Mouse (Mus musculus): ENCODE results near the gene St3gal3. TPM values are rescaled to one million over a fixed set of nuclear protein-coding genes. Genes with fewer than 3 reads are reported as not detected.

St3gal3 gene
- polyA plus RNA-seq, 1 experiment from 2014 or later = 7.3 TPM

GRCm38 (mm10) chr4:117995461-117995860 lies 139.3 kb downstream of the St3gal3 start:
- no peak overlapping the region for H3K4me2 ChIP-seq (ENCODE audit: low read depth, severe bottlenecking)
- peaks cover 19% of the 10 kb centered on the region for H3K4me1 ChIP-seq (ENCODE audit: control insufficient read depth, insufficient read depth, low read length)
- no peaks in the 10 kb centered on the region for H3K27me3 ChIP-seq (ENCODE audit: control insufficient read depth, insufficient read depth, low read length)
- ATAC-seq (ENCODE audit: insufficient number of reproducible peaks, low FRiP score, low TSS enrichment, low read depth) (no peak), DNase-seq (ENCODE audit: low spot score) (no peak)
- H3K4me3 ChIP-seq (ENCODE audit: low read depth, low read length) = no peak overlapping the region
- no peaks in the 10 kb centered on the region for H3K9me3 ChIP-seq (ENCODE audit: control insufficient read depth, low read length)
- WGBS = 95% methylated on average over 1 of the region's 1 CpGs
- H3K9ac ChIP-seq (ENCODE audit: low read length) = no peak overlapping the region
- H3K27ac ChIP-seq (replicated peaks; ENCODE audit: low read depth, low read length) = no peak overlapping the region
- H3K36me3 ChIP-seq (ENCODE audit: control insufficient read depth, insufficient read depth, low read length) = no peaks in the 10 kb centered on the region

DNA sequence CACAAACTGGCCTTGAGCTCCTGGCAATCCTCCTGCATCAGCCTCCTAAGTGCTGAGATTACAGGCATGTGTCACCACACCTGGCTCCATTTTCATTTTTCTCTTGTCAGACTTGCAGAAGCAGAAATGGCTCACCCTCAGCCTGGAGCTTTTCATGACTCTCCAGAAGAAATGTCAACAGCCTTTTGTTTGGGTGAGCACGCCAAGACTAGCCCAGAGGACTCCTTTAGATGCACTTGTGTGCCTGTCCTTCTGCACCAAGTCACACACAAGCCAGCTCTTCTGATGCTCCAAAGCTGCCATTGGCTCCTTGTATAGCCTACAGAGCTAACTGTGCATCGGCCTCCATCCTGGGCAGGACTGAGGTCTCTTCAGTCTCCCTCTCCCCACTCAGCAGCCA lies 141.3 kb downstream of the St3gal3 start:
- Histone ChIP-seq H3K36me3 (ENCODE audit: control insufficient read depth, insufficient read depth, low read length) (no peaks in the 10 kb centered on the region), H3K4me2 (ENCODE audit: low read depth, severe bottlenecking) (no peak overlapping the region), H3K9ac (ENCODE audit: low read length) (no peak overlapping the region), H3K4me1 (ENCODE audit: control insufficient read depth, insufficient read depth, low read length) (peaks cover 12% of the 10 kb centered on the region), H3K27ac (replicated peaks; ENCODE audit: low read depth, low read length) (no peak overlapping the region), H3K9me3 (ENCODE audit: control insufficient read depth, low read length) (no peaks in the 10 kb centered on the region), H3K27me3 (ENCODE audit: control insufficient read depth, insufficient read depth, low read length) (no peaks in the 10 kb centered on the region), H3K4me3 (ENCODE audit: low read depth, low read length) (no peak overlapping the region)
- 88% methylated on average over 2 of the region's 2 CpGs for WGBS
- DNase-seq (ENCODE audit: low spot score) = no peak
- ATAC-seq (ENCODE audit: insufficient number of reproducible peaks, low FRiP score, low TSS enrichment, low read depth) = no peak

GRCm38 (mm10) chr4:117992872-117993271 lies 141.8 kb downstream of the St3gal3 start:
- H3K36me3 ChIP-seq (ENCODE audit: control insufficient read depth, insufficient read depth, low read length) = no peaks in the 10 kb centered on the region
- H3K27ac ChIP-seq (replicated peaks; ENCODE audit: low read depth, low read length) = no peak overlapping the region
- no peak overlapping the region for H3K4me3 ChIP-seq (ENCODE audit: low read depth, low read length)
- DNase-seq (ENCODE audit: low spot score) = no peak
- no peak overlapping the region for H3K4me2 ChIP-seq (ENCODE audit: low read depth, severe bottlenecking)
- no peaks in the 10 kb centered on the region for H3K9me3 ChIP-seq (ENCODE audit: control insufficient read depth, low read length)
- no peak overlapping the region for H3K9ac ChIP-seq (ENCODE audit: low read length)
- H3K4me1 ChIP-seq (ENCODE audit: control insufficient read depth, insufficient read depth, low read length) = peaks cover 11% of the 10 kb centered on the region
- no peaks in the 10 kb centered on the region for H3K27me3 ChIP-seq (ENCODE audit: control insufficient read depth, insufficient read depth, low read length)
- 76% methylated on average over 7 of the region's 7 CpGs for WGBS
- no peak for ATAC-seq (ENCODE audit: insufficient number of reproducible peaks, low FRiP score, low TSS enrichment, low read depth)

GRCm38 (mm10) chr4:117992036-117992435 lies 142.7 kb downstream of the St3gal3 start:
- Histone ChIP-seq H3K27ac (replicated peaks; ENCODE audit: low read depth, low read length) (no peak overlapping the region), H3K9ac (ENCODE audit: low read length) (no peak overlapping the region), H3K9me3 (ENCODE audit: control insufficient read depth, low read length) (no peaks in the 10 kb centered on the region), H3K4me1 (ENCODE audit: control insufficient read depth, insufficient read depth, low read length) (peaks cover 2% of the 10 kb centered on the region), H3K27me3 (ENCODE audit: control insufficient read depth, insufficient read depth, low read length) (no peaks in the 10 kb centered on the region), H3K4me3 (ENCODE audit: low read depth, low read length) (no peak overlapping the region), H3K4me2 (ENCODE audit: low read depth, severe bottlenecking) (no peak overlapping the region), H3K36me3 (ENCODE audit: control insufficient read depth, insufficient read depth, low read length) (no peaks in the 10 kb centered on the region)
- 92% methylated on average over 3 of the region's 3 CpGs for WGBS
- DNase-seq (ENCODE audit: low spot score) (no peak), ATAC-seq (ENCODE audit: insufficient number of reproducible peaks, low FRiP score, low TSS enrichment, low read depth) (no peak)

DNA sequence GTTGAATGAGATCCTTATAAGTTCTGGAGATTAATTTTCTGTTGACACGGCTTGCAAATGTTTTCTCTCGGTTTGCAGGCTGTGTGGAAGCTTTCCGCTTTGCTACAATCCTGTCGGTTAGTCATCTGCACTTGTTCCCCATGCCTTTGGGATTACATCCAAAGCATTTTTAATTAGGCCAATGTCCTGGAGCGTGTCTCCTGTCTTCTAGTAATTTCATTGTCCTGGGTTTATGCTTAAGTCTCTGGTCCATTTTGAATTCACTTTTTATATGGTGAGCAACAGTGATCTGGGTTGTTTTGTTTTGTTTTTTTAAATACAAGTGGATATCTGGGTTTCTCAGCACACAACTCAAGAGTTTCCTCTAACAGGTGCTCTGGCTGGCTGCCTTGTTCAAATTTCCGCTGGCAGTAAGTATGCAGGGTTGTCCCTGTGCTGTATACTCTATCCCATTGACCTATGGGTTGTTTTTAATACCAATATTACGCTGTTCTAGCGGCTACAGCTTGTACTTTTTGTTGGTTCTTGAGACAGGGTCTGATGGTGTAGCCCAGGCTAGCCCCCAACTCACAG lies 143.6 kb downstream of the St3gal3 start:
- no peak overlapping the region for H3K27ac ChIP-seq (replicated peaks; ENCODE audit: low read depth, low read length)
- DNase-seq (ENCODE audit: low spot score) = no peak
- no peak overlapping the region for H3K4me3 ChIP-seq (ENCODE audit: low read depth, low read length)
- ATAC-seq (ENCODE audit: insufficient number of reproducible peaks, low FRiP score, low TSS enrichment, low read depth) = no peak
- no peaks in the 10 kb centered on the region for H3K27me3 ChIP-seq (ENCODE audit: control insufficient read depth, insufficient read depth, low read length)
- no peaks in the 10 kb centered on the region for H3K9me3 ChIP-seq (ENCODE audit: control insufficient read depth, low read length)
- no peaks in the 10 kb centered on the region for H3K4me1 ChIP-seq (ENCODE audit: control insufficient read depth, insufficient read depth, low read length)
- no peak overlapping the region for H3K9ac ChIP-seq (ENCODE audit: low read length)
- no peak overlapping the region for H3K4me2 ChIP-seq (ENCODE audit: low read depth, severe bottlenecking)
- H3K36me3 ChIP-seq (ENCODE audit: control insufficient read depth, insufficient read depth, low read length) = no peaks in the 10 kb centered on the region
- WGBS = 88% methylated on average over 8 of the region's 8 CpGs

- Histone ChIP-seq H3K36me3 (ENCODE audit: control insufficient read depth, insufficient read depth, low read length) (no peaks in the 10 kb centered on the region), H3K9ac (ENCODE audit: low read length) (no peak overlapping the region), H3K4me3 (ENCODE audit: low read depth, low read length) (no peak overlapping the region), H3K9me3 (ENCODE audit: control insufficient read depth, low read length) (no peaks in the 10 kb centered on the region), H3K27ac (replicated peaks; ENCODE audit: low read depth, low read length) (no peak overlapping the region), H3K4me1 (ENCODE audit: control insufficient read depth, insufficient read depth, low read length) (no peaks in the 10 kb centered on the region), H3K4me2 (ENCODE audit: low read depth, severe bottlenecking) (no peak overlapping the region), H3K27me3 (ENCODE audit: control insufficient read depth, insufficient read depth, low read length) (no peaks in the 10 kb centered on the region)
- no peak for DNase-seq (ENCODE audit: low spot score)
- no peak for ATAC-seq (ENCODE audit: insufficient number of reproducible peaks, low FRiP score, low TSS enrichment, low read depth)
- 78% methylated on average over 3 of the region's 3 CpGs for WGBS
Measured at GRCm38 (mm10) chr4:117990571-117990970, 144.1 kb downstream of the St3gal3 start.

DNA sequence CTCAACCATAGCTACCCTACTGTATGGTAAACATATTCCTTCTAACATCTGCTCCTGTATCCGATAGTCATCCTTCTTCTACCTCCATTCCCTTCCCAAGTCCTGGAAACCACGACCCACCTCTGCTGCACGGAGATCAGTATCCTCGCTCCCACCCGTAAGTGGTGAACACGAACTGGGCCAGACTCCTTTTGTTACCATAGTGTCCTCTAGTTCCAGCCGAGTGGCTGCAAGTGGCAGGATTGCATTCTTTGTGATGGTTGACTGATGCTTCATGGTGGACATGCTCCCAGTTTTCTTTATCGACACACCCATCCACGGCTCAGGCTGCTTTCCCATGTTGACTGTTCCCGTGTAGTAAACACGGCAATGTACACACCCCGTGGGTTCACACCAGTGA lies 144.9 kb downstream of the St3gal3 start:
- H3K9me3 ChIP-seq (ENCODE audit: control insufficient read depth, low read length) = no peaks in the 10 kb centered on the region
- H3K4me2 ChIP-seq (ENCODE audit: low read depth, severe bottlenecking) = no peak overlapping the region
- no peaks in the 10 kb centered on the region for H3K4me1 ChIP-seq (ENCODE audit: control insufficient read depth, insufficient read depth, low read length)
- no peaks in the 10 kb centered on the region for H3K36me3 ChIP-seq (ENCODE audit: control insufficient read depth, insufficient read depth, low read length)
- H3K27me3 ChIP-seq (ENCODE audit: control insufficient read depth, insufficient read depth, low read length) = no peaks in the 10 kb centered on the region
- no peak overlapping the region for H3K4me3 ChIP-seq (ENCODE audit: low read depth, low read length)
- DNase-seq (ENCODE audit: low spot score) (no peak), ATAC-seq (ENCODE audit: insufficient number of reproducible peaks, low FRiP score, low TSS enrichment, low read depth) (no peak)
- H3K27ac ChIP-seq (replicated peaks; ENCODE audit: low read depth, low read length) = no peak overlapping the region
- WGBS = 92% methylated on average over 12 of the region's 12 CpGs
- no peak overlapping the region for H3K9ac ChIP-seq (ENCODE audit: low read length)

DNA sequence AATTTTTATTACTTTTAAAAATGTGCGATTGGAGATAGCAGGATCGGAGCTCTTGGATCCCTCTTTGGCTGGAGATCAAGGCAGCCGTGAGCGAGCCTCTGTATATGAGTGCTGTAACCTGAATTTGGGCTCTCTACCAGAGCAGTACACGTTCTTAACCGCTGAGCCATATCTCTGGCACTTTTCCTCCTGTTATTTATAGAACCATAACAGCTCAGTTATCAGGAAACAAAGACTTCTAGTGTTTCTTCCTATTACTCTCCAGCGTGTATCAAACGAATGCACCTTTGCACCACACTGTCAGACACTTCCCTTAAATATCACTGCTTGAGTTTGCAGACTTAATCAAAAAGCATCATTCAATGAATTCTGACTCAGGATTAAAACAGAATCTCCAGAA lies 147.9 kb downstream of the St3gal3 start:
- Histone ChIP-seq H3K27ac (replicated peaks; ENCODE audit: low read depth, low read length) (no peak overlapping the region), H3K36me3 (ENCODE audit: control insufficient read depth, insufficient read depth, low read length) (no peaks in the 10 kb centered on the region), H3K27me3 (ENCODE audit: control insufficient read depth, insufficient read depth, low read length) (no peaks in the 10 kb centered on the region), H3K4me2 (ENCODE audit: low read depth, severe bottlenecking) (no peak overlapping the region), H3K9me3 (ENCODE audit: control insufficient read depth, low read length) (no peaks in the 10 kb centered on the region), H3K4me3 (ENCODE audit: low read depth, low read length) (no peak overlapping the region), H3K4me1 (ENCODE audit: control insufficient read depth, insufficient read depth, low read length) (peaks cover 5% of the 10 kb centered on the region; the same call in 1 of the 2 replicates), H3K9ac (ENCODE audit: low read length) (no peak overlapping the region)
- WGBS = 91% methylated on average over 8 of the region's 8 CpGs
- ATAC-seq (ENCODE audit: insufficient number of reproducible peaks, low FRiP score, low TSS enrichment, low read depth) (no peak), DNase-seq (ENCODE audit: low spot score) (no peak)

DNA sequence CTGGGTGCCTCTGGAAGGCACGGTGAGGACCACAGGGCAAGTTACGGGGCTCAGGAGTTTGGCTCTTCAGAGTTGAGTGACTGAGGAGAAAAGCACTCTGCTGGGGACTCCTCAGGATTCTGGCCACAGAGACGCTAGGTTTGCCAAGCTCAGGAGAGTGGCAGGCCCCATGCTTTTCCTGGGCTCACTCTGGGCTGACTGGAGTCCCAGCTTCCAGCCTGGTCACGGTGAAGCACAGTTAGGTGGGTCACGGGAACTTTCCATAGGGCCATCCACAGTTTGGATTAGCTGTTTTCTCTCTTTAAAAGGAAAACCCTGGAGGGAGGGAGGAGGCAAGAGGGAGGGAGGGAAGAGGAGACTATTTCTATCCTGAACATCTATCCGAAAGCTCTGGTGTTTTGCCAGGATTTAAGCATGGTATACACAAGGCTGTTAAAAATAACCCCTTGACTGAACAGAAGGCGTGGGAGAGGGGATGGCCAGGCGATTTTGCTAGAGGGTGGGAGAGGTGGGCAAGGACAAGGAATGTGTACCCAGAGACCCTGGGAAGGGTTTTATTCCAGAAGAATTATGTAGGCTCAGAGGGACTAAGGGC lies 149.6 kb downstream of the St3gal3 start:
- Histone ChIP-seq H3K9me3 (ENCODE audit: control insufficient read depth, low read length) (no peaks in the 10 kb centered on the region), H3K27ac (replicated peaks; ENCODE audit: low read depth, low read length) (no peak overlapping the region), H3K36me3 (ENCODE audit: control insufficient read depth, insufficient read depth, low read length) (no peaks in the 10 kb centered on the region), H3K4me3 (ENCODE audit: low read depth, low read length) (no peak overlapping the region), H3K4me1 (ENCODE audit: control insufficient read depth, insufficient read depth, low read length) (peaks cover 5% of the 10 kb centered on the region; the same call in 1 of the 2 replicates), H3K27me3 (ENCODE audit: control insufficient read depth, insufficient read depth, low read length) (no peaks in the 10 kb centered on the region), H3K9ac (ENCODE audit: low read length) (no peak overlapping the region), H3K4me2 (ENCODE audit: low read depth, severe bottlenecking) (no peak overlapping the region)
- ATAC-seq (ENCODE audit: insufficient number of reproducible peaks, low FRiP score, low TSS enrichment, low read depth) (no peak), DNase-seq (ENCODE audit: low spot score) (no peak)
- 87% methylated on average over 8 of the region's 8 CpGs for WGBS
